Mouse (Mus musculus) stomach, postnatal 0 days (tissue): ENCODE results near the gene Cacnb4.

ENCODE experiments used
- CTCF ChIP-seq: IDR thresholded peaks from 2 replicates; pipeline ENCODE4 v1.5.1; 2016; ENCODE audit warnings: antibody characterized with exemption, low read depth, mild to moderate bottlenecking, moderate library complexity
- EP300 ChIP-seq: optimal IDR thresholded peaks from 2 replicates; pipeline ENCODE3; 2016; ENCODE audit warnings: antibody characterized with exemption

DNA sequence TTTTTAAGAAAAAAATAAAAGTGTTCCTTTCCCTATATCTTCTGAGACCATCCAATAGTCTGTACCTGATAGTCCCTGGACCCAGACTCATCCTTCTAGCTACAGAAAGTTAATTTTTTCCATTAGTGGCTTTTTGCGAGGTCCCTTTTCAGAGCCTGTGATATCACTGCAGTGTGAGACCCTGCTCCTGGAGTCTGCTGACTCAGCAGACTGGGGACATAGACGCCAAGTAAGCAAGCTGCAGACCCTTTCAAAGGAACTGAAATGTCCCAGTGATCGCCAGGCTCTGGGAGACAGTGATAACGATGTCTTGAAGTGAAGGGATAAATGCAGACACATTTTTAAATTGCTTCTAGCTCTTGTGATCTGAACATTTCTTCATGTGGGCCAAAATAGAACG lies 230.0 kb downstream of the Cacnb4 start:
- TF ChIP-seq CTCF (no peak), EP300 (no peak)
